Mouse (Mus musculus) heart, embryonic 15.5 days (tissue): ENCODE data around the gene Auts2. TPM values are rescaled to one million over a fixed set of nuclear protein-coding genes. Genes with fewer than 3 reads are reported as not detected.

ENCODE experiments used
- ATAC-seq: fragments of 200-750 bp; cut with Nextera tagmentation; replicated peaks from 2 replicates; pipeline ENCODE4 v1.8.0; 2017; ENCODE audit warnings: low read depth, moderate TSS enrichment; ENCODE audit not compliant: insufficient number of reproducible peaks, insufficient read depth, low FRiP score
- H3K27ac ChIP-seq: fragments of 300-500 bp; sonication (generic); 2 replicates; pipeline ENCODE4 v1.5.1; 2015; ENCODE audit warnings: mild to moderate bottlenecking, inconsistent platforms
- H3K27me3 ChIP-seq: fragments of 300-500 bp; sonication (generic); 2 replicates; pipeline ENCODE4 v1.6.1; 2015; ENCODE audit warnings: inconsistent platforms
- H3K36me3 ChIP-seq: fragments of 300-500 bp; sonication (generic); 2 replicates; pipeline ENCODE4 v1.6.1; 2015; ENCODE audit warnings: mild to moderate bottlenecking, inconsistent platforms
- H3K4me1 ChIP-seq: fragments of 300-500 bp; sonication (generic); replicated peaks from 2 replicates; pipeline ENCODE4 v1.6.1; 2015; ENCODE audit warnings: inconsistent platforms
- H3K4me2 ChIP-seq: fragments of 300-500 bp; sonication (generic); 2 replicates; pipeline ENCODE4 v1.6.1; 2015; ENCODE audit warnings: inconsistent platforms, mild to moderate bottlenecking, moderate library complexity
- H3K4me3 ChIP-seq: fragments of 300-500 bp; sonication (generic); 2 replicates; pipeline ENCODE4 v1.5.1; 2015; ENCODE audit warnings: mild to moderate bottlenecking, inconsistent platforms
- H3K9ac ChIP-seq: fragments of 300-500 bp; sonication (generic); 2 replicates; pipeline ENCODE4 v1.6.1; 2015; ENCODE audit warnings: mild to moderate bottlenecking, inconsistent platforms
- H3K9me3 ChIP-seq: fragments of 300-500 bp; sonication (generic); replicated peaks from 2 replicates; pipeline ENCODE4 v1.6.1; 2016; ENCODE audit warnings: inconsistent platforms
- WGBS: fragments of 180-500 bp; shearing (Covaris S2); methylation state at CpG from one replicate; pipeline ENCODE4 v1.1.7; 2015; ENCODE audit warnings: mixed read lengths; 5-methylcytosine and 5-hydroxymethylcytosine counted together
- polyA plus RNA-seq: library from polyadenylated mRNA; unstranded; fragments of >200 nt; fragmentation: Nextera tagmentation; extraction: Ambion mirVana; gene quantifications from 2 replicates; pipeline ENCODE4 v1.2.1, GENCODE M21; 2015

Gene Auts2
- polyA plus RNA-seq, 1 experiment from 2014 or later, result 12.9 TPM

DNA sequence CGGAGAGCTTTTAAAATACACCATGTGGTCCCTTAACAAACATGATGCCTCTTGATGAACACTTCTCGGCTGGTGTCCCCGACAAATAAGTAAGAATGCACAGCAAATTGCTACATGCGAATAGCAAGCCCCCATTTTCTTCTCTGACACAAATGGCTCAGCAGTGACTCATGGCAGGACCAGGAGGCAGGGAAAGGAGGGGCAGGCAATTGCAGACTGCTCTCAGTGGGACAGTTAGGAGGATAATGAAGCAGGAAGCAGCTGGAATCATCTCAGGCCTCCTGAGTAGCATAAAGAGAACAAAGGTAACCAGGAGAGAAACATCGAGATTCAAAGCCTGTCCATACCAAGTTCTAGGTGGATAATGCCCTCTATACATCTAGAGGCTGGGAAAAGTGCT lies 228.8 kb downstream of the Auts2 start:
- Histone ChIP-seq H3K9ac (no peak overlapping the region), H3K9me3 (no peaks in the 10 kb centered on the region), H3K27me3 (no peaks in the 10 kb centered on the region), H3K4me2 (no peak overlapping the region), H3K4me3 (no peak overlapping the region), H3K4me1 (peaks cover 15% of the 10 kb centered on the region; the same call in 1 of the 2 replicates), H3K36me3 (no peaks in the 10 kb centered on the region), H3K27ac (no peak overlapping the region)
- WGBS, result 82% methylated on average over 5 of the region's 5 CpGs
- no peak for ATAC-seq

DNA sequence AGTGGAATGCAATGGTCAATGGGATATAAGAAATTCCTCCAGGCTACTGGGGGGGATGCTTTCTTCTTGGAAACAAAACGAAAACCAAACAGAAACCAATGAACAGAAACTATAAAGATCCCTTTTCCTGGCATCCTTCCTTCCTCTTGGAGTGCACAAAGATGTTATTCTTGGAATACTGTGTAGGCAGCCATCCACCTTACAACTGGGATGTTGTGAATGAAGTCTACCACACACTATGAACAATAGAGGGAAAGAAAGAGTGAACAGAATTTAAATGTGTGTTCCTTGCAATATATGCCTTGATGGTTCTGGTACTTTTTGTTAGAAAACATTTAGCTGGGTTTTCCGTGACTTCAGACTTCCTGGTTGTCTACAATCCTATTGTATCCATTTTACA lies 236.1 kb downstream of the Auts2 start:
- Histone ChIP-seq H3K27ac (no peak overlapping the region), H3K4me2 (no peak overlapping the region), H3K9me3 (no peaks in the 10 kb centered on the region), H3K4me3 (no peak overlapping the region), H3K9ac (no peak overlapping the region), H3K36me3 (no peaks in the 10 kb centered on the region), H3K4me1 (no peaks in the 10 kb centered on the region), H3K27me3 (no peaks in the 10 kb centered on the region)
- 70% methylated on average over 2 of the region's 2 CpGs for WGBS
- ATAC-seq, result no peak

DNA sequence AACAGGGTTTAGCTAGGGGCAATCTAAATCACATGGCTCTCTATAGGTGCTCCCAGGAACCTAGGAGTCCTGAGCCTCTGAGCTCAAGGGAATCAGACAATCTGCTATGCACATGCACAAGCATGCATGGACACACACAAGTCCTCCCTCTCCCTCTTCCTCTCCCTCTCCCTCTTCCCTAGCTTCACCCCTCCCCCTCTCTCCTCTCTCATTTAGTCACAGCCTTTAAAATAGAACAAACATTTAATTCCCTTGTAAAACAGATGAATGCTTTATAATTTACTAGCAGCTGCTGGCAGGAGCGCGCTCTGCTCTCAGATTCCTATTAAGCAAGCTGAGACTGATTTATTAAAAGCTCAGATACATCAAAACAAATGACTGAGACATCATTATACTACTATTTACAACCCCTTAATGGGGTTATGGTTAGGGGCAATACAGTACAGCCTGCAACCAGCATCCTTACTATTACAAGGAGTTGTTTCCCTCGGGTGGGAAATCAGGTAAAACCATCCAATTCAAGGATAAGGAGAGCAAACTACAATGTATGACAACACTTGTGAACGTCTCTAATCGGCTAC lies 237.7 kb downstream of the Auts2 start:
- Histone ChIP-seq H3K4me3 (no peak overlapping the region), H3K9me3 (no peaks in the 10 kb centered on the region), H3K27ac (no peak overlapping the region), H3K4me1 (no peaks in the 10 kb centered on the region), H3K36me3 (no peaks in the 10 kb centered on the region), H3K9ac (no peak overlapping the region), H3K4me2 (no peak overlapping the region), H3K27me3 (no peaks in the 10 kb centered on the region)
- ATAC-seq, result no peak
- 83% methylated on average over 5 of the region's 5 CpGs for WGBS

DNA sequence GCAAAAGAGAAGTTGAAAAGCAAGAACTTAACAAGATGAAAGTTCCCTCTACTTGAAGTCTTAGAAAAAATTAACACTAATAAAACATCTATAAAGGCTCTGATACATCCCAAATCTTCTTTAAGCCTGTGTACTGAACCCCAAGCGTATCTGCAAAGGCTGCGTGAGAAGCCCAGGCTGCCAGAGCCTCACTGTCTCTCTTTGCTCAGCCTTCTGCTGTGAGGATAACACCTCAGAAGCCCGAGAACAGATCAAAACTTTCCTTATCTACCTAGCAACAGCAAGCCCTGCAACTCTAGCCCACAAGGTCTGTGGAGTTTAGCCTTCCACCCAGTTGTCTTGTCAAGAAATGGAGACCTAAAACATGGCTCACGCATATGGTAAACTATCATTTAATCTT lies 240.4 kb downstream of the Auts2 start:
- Histone ChIP-seq H3K4me1 (no peaks in the 10 kb centered on the region), H3K4me2 (no peak overlapping the region), H3K4me3 (no peak overlapping the region), H3K27me3 (no peaks in the 10 kb centered on the region), H3K27ac (no peak overlapping the region), H3K36me3 (no peaks in the 10 kb centered on the region), H3K9me3 (no peaks in the 10 kb centered on the region), H3K9ac (no peak overlapping the region)
- 86% methylated on average over 4 of the region's 4 CpGs for WGBS
- no peak for ATAC-seq

DNA sequence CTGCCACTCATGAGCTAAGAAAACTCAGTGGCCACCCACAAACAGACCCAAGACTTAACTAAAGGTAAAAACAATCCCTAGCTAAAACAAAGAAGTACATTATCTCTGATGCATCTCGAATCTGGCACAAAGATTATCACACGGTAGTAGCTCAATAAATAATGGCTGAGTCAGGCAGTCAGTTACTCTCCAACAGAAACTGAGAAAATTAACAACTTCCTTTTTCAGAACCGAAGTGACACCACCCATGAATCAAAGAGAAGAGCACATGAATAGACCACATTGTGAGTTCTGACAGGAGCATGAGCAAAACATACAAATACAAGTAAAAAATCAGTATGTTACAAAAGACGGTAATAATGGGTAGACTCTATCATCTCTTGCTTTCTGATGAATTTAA lies 242.3 kb downstream of the Auts2 start:
- H3K27me3 ChIP-seq, result no peaks in the 10 kb centered on the region
- WGBS, result 62% methylated on average over 4 of the region's 4 CpGs
- no peaks in the 10 kb centered on the region for H3K4me1 ChIP-seq
- H3K4me2 ChIP-seq, result no peak overlapping the region
- ATAC-seq, result no peak
- no peaks in the 10 kb centered on the region for H3K9me3 ChIP-seq
- no peak overlapping the region for H3K9ac ChIP-seq
- no peak overlapping the region for H3K27ac ChIP-seq
- no peaks in the 10 kb centered on the region for H3K36me3 ChIP-seq
- no peak overlapping the region for H3K4me3 ChIP-seq

DNA sequence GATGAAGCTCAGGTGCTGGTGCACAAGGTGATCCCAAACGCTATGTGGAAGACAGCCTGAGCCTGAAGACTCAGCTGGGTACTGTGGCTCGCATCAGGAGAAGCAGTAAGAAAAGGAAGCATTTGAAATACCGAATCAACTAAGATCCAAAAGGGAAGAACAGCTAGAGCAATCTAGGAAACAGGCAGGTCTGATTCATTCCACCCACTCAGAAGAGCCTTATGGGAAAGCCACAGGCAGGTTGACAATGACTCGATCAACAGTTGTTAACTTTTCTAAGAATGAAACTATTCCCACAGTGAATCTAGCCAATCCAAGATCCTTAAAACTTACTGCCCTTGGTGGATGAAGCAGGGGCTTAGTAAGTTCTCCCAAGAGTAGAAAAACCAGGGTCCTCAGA lies 243.4 kb downstream of the Auts2 start:
- Histone ChIP-seq H3K9ac (no peak overlapping the region), H3K36me3 (no peaks in the 10 kb centered on the region), H3K4me2 (no peak overlapping the region), H3K27me3 (no peaks in the 10 kb centered on the region), H3K4me1 (peaks cover 7% of the 10 kb centered on the region; the same call in 1 of the 2 replicates), H3K27ac (no peak overlapping the region), H3K9me3 (no peaks in the 10 kb centered on the region), H3K4me3 (no peak overlapping the region)
- 77% methylated on average over 4 of the region's 4 CpGs for WGBS
- ATAC-seq, result no peak

DNA sequence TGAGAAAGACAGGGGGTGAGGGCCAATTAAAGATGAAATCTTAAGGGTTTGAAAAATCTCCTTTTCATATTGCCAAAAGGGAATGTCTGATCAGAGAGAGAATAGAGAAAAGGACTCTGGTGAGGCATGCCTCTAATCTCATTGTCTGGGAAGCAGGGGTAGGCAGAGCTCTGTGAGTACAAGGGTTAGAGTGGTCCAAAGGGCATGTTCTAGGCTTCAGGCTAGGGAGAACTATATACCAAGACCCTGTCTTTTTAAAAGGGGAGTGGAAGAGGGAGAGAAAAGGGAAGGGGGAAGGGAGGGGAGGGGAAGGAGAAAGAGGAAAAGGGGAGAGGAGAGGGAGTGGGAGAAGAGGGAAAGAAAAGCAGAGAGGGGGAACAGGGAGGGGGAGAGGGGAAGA lies 244.1 kb downstream of the Auts2 start:
- no peak for ATAC-seq
- Histone ChIP-seq H3K4me1 (peaks cover 11% of the 10 kb centered on the region), H3K9ac (no peak overlapping the region), H3K27me3 (no peaks in the 10 kb centered on the region), H3K9me3 (no peaks in the 10 kb centered on the region), H3K4me3 (no peak overlapping the region), H3K4me2 (no peak overlapping the region), H3K36me3 (no peaks in the 10 kb centered on the region), H3K27ac (no peak overlapping the region)

DNA sequence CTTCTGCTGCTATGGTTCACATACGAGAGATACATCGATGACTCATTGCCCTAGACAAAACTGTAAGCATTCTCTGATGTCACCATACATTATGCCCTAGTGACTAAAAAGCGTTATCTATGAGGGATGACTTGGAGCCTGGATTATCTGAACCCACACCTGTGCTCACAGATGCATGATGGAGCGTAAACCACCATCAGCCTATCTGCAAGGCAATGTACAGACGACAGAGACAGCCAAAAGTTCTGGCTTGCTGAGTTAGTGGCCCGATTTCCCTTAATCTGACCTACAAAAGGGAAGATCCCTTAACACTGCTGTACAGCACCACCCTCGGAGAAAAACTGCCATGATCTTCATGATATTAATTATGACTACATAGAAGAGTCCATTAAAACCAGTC lies 245.8 kb downstream of the Auts2 start:
- H3K4me1 ChIP-seq, result peaks cover 11% of the 10 kb centered on the region
- 83% methylated on average over 7 of the region's 7 CpGs for WGBS
- no peaks in the 10 kb centered on the region for H3K27me3 ChIP-seq
- H3K27ac ChIP-seq, result no peak overlapping the region
- no peak overlapping the region for H3K4me2 ChIP-seq
- H3K4me3 ChIP-seq, result no peak overlapping the region
- H3K9me3 ChIP-seq, result no peaks in the 10 kb centered on the region
- no peak overlapping the region for H3K9ac ChIP-seq
- no peak for ATAC-seq
- no peaks in the 10 kb centered on the region for H3K36me3 ChIP-seq

DNA sequence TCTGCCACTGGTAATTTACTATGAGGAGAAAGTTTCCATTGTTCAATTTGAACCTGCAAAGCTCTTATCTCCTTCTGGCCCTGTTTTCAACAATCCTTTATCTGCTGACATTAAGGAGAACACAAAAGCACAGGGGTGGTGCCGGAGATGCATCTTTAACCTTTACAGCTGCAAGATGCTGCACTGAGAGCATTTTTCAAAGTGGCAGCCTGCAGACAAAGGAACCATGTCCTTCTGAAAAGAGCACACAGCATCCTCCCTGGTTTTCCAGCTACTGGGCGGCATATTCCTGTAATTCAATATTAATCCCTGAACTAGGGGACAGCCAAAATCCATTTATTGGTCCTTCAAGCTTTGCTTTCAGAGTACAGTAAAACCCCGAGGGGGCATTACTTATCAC lies 248.7 kb downstream of the Auts2 start:
- Histone ChIP-seq H3K4me1 (peaks cover 22% of the 10 kb centered on the region), H3K4me3 (no peak overlapping the region), H3K27ac (no peak overlapping the region), H3K9ac (no peak overlapping the region), H3K36me3 (no peaks in the 10 kb centered on the region), H3K27me3 (no peaks in the 10 kb centered on the region), H3K9me3 (no peaks in the 10 kb centered on the region), H3K4me2 (no peak overlapping the region)
- ATAC-seq, result no peak
- WGBS, result 53% methylated on average over 3 of the region's 3 CpGs

DNA sequence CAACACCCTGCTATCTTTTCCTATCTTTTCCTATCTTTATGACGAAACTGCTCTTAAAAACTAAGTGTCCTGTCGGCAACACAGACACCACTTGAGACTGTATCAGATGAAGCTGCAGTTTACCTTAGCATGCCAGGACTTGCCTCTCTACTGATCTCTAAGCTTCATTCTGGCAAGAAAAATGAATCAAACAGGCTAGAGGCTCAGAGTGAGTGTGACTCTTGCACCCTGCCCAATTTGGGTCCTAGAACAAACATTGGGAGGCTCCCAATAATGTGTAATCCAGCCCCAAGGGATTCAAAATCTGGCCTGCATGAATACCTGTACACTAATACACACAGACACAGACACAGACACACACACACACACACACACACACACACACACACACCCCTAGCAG lies 250.2 kb downstream of the Auts2 start:
- Histone ChIP-seq H3K4me2 (no peak overlapping the region), H3K4me1 (peaks cover 22% of the 10 kb centered on the region), H3K4me3 (no peak overlapping the region), H3K9ac (no peak overlapping the region), H3K9me3 (no peaks in the 10 kb centered on the region), H3K27me3 (no peaks in the 10 kb centered on the region), H3K36me3 (no peaks in the 10 kb centered on the region), H3K27ac (no peak overlapping the region)
- ATAC-seq, result no peak
- WGBS, result 54% methylated on average over 2 of the region's 2 CpGs

DNA sequence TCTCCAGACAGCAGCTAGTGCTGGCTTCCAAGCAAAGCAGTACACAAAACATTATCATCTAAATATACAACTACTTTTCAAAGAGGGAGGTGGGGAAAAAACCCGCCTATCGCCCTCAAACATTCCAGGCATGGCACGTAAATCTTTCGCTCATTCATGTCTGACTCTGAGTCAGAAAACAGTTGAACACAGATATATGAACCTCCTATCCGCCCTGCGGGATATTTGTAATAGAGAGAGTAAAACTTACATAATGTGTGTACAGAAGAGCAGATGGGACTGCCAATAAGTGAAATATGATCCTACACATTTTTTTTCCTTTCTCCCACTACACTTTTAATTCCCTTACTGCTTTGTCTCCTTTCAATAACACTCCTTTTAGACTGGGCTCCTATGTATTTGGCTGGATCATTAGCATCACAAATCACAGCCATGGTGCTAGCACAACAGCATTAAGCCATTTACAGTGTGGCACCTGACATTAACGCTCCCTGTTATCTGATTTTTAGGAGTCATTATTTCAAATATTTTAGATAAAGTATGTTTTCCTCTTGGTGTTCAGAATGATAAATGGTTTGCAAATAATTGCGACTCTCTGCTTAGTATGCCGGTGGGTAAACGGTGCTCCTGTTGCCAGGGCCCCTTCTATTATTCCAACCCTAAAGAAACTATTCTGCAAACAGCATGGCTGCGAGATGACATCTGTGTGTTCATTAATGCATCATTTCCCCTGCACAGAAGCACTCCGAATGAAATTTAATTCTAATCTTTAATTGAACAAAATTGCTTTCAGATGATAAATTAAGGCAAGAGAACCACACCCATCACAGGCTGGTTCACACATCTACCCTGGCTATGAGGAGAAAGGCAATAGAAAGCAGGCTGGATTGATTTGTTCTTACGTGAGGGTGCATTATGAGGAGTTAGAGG lies 252.3 kb downstream of the Auts2 start:
- H3K4me3 ChIP-seq, result no peak overlapping the region
- no peak overlapping the region for H3K9ac ChIP-seq
- no peak overlapping the region for H3K4me2 ChIP-seq
- no peak overlapping the region for H3K27ac ChIP-seq
- H3K36me3 ChIP-seq, result no peaks in the 10 kb centered on the region
- H3K27me3 ChIP-seq, result no peaks in the 10 kb centered on the region
- no peaks in the 10 kb centered on the region for H3K9me3 ChIP-seq
- no peak for ATAC-seq
- 53% methylated on average over 13 of the region's 13 CpGs for WGBS
- H3K4me1 ChIP-seq, result peaks cover 22% of the 10 kb centered on the region

DNA sequence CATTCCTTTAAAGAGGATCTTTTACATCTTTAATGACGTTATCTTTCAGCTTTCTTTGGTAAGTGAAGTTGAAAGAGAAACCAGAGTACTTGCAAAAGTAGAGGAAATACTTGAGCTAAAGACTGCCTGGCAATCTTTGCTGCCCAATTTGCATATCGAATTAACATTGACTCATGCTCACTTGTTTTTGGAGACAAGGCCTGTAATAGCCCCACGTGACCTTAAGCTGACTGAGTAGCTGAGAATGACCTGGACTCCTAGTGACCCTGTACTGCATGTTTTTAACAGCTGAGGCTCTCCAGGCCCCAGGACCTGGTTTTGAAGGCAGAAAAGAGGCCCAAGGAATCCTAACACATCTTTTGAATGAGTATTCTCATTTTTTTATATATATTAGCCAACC lies 259.4 kb downstream of the Auts2 start:
- no peak overlapping the region for H3K4me2 ChIP-seq

More for the DNA sequence above, 259.4 kb downstream of the Auts2 start:
- Histone ChIP-seq H3K27ac (no peak overlapping the region), H3K4me3 (no peak overlapping the region), H3K36me3 (no peaks in the 10 kb centered on the region), H3K9me3 (no peaks in the 10 kb centered on the region), H3K4me1 (peaks cover 13% of the 10 kb centered on the region), H3K27me3 (no peaks in the 10 kb centered on the region), H3K9ac (no peak overlapping the region)
- 86% methylated on average over 3 of the region's 3 CpGs for WGBS
- no peak for ATAC-seq
